Mouse (Mus musculus): Measurements from ENCODE around the gene Gm1110.
"Not testable (repeated sequence)": the region's sequence is repeated elsewhere in the genome, so short reads cannot be mapped to it uniquely, and the experiment has no call there.

The Gm1110 gene

DNA sequence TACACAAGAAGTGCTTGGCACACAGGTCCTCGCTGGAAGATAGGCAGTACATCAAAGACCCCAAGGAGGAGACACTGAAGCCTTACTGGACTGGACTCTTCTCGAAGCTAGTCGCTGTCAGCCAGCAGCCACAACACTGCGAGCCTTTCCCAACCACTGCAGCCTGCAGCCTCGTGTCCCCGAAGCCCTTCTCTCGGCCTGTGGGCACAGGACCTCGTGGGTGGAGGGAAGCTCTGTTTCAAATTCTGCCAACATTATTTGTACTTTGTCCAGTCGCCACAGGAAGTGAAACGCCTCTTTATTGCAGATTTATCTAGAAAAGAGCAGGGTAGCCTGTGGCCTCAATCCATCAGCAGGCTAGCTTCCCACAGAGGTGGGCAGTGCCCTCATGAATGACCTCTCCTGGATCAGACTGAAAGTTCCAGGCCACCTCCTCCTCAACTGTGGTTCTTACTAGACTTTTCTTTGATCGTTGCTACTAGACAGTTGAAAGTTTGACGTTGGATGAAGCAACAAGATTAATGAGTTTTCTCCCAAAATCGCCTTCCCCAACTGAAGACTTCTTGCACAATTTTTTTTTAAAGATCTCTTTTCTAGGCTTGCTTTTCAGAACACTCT, at the start of gene Gm1110:
Gene Gm1110, minus strand, starts transcription at position 203 of the 618 bp plus-strand sequence.
- no peak for DNase-seq (ENCODE audit: low read depth, low spot score)

GRCm38 (mm10) chr9:26947790-26948189, 24.9 kb upstream of the Gm1110 start:
- no peak for DNase-seq (ENCODE audit: low read depth, low spot score)

DNA sequence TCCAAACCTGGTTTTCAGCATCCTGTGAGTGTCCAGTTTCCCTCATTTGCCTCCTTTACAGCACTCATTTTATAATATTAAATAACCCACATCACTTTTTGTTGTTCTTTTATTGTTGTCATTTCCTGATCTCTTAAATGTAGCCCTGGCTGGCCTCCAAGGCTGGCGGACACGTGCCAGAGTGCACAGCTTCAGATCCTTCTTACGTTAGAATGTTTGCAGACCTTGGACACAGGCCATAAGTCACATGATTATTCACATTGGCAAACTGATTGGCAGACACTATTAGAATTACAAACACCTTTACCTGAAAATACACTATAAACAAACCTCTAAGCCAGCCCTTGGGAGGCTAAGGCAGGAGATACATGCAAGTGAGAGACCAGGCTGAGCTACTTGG, 1.2 kb upstream of the Gm1110 start:
- DNase-seq (ENCODE audit: low read depth, low spot score), result no peak

DNA sequence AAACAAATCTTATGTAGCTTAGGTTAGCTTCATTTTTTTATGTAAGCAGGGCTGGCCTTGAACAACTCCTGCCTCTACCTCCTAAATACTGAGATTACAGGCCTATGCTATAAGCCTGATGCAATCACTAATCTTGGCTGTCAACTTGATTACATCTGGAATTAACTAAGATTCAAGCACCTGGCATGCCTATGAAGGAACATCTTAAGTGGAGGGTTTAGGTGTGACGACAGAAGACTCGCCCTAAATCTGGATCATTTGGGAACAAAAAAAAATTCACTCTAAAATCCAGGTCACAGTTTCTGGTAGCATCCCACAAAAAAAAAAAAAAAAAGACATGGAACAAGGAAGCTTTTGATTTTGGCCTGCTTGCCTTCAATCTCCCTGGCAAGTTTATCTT, 3.1 kb downstream of the Gm1110 start:
- DNase-seq (ENCODE audit: low read depth, low spot score), result no peak

GRCm38 (mm10) chr9:26913150-26913549, 9.8 kb downstream of the Gm1110 start:
- DNase-seq (ENCODE audit: low read depth, low spot score), result no peak

- no peak for DNase-seq (ENCODE audit: low read depth, low spot score)
Observed at GRCm38 (mm10) chr9:26911251-26911650, 11.7 kb downstream of the Gm1110 start.

DNA sequence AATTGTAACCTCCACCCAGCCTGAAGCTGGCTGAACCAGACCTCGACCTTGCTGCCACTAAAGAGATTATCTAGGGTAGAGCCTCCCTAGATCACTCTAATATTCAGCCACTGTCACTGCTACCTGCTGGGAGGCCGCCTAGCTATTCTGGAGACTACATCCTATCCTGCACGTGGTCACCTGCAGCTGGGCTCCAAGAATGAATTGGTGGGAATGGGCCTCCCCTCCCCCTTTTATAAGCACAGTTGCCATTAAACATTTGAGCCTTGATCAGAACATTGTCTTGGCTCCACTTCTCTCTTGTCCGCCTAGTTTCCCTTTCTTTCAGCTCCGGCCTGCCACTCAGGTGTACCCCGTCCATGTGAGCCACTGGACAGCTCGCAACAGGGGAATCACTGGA, 53.1 kb downstream of the Gm1110 start:
- DNase-seq (ENCODE audit: low read depth, low spot score), result not testable (repeated sequence)

- no peak for DNase-seq (ENCODE audit: low read depth, low spot score)
Observed at GRCm38 (mm10) chr9:26860751-26861150, 62.2 kb downstream of the Gm1110 start, which contains the start of gene Glb1l3. Gene Glb1l3, minus strand, starts transcription at chr9:26860890.

GRCm38 (mm10) chr9:26831089-26831488, 91.8 kb downstream of the Gm1110 start:
- DNase-seq (ENCODE audit: low read depth, low spot score), result no peak
